Mouse (Mus musculus): Measurements from ENCODE around the gene Cyfip2.

Gene Cyfip2

DNA sequence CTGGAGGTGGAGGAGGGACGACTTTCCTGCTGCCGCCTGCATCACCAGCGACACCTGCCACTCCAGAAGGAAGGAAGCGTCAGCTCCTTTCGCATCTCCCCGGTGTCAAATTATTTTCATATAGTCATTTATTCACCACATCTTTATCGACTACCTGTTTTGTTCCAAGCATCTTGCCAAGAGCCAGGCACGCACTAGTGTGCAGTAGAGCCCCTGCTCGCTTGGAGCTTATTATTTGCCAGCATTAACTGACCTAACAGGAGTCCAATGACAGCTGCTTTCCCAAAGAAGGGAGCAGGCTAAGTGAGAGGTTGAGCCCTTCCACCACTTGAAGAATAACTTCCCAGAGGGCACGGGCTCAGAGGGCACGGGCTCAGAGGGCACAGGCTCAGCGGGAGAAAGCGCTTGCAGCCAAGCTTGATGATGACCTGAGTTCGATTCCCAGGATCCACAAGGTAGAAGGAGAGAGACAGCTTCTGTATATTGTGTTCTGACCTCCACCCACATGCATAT lies at the start of gene Cyfip2:
Gene Cyfip2, minus strand, starts transcription at position 337 of the 513 bp plus-strand sequence.
- DNase-seq (ENCODE audit: low spot score): no peak

DNA sequence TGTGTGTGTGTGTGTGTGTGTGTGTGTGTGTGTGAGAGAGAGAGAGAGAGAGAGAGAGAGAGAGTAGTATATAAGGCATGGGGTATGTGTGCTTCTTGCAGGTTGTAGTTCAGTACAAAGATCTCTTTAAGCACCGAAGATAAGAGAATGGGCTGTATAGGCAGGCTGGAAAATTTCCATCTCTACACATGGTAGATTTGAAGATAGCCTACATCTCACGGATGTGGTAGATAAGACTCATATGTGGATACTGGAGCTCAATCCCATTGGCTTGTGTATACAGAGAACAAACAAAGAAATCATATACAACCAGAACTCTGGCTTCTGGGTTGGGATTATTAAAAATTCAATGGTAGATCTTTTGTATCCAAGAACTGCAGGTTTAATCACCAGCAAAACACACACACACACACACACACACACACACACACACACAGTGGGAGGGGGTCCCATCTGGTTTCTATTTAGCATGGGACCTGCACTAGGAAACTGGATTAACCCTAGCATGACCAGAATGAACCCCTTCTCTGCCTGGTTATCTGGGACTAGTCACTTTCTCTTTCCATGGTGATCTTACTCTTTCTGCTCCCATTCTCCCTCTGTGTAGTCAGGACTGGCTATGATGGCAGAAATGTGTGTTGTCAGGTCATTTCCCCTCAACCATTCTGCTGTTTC lies 48.5 kb upstream of the Cyfip2 start:
- DNase-seq (ENCODE audit: low spot score): no peak

- no peak for DNase-seq (ENCODE audit: low spot score)
These were observed 45.7 kb upstream of the Cyfip2 start for GRCm38 (mm10) chr11:46358369-46358768.

- no peak for DNase-seq (ENCODE audit: low spot score)
These were observed 37.2 kb upstream of the Cyfip2 start for GRCm38 (mm10) chr11:46349681-46350410.

GRCm38 (mm10) chr11:46348416-46348815 lies 35.8 kb upstream of the Cyfip2 start:
- no peak for DNase-seq (ENCODE audit: low spot score)

DNA sequence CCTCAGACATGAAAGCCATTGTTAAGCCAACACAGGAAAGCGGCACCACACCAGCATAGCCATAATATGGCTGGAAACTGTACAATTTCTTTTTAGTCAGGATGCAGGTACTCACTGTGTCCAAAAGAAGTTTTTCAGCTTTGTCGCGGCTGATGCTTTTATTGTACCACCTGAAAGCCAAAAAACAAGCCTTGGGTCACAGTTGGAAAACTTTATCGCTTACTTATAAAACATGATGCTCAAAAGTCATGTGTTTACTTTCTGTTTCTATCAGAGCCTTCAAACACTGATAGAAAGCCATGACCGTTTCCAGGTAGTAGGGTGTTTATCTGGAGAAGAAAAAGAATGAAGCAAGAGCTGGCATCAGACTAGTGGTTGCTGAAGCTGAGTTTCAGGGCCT lies 35.1 kb upstream of the Cyfip2 start:
- no peak for DNase-seq (ENCODE audit: low spot score)

DNA sequence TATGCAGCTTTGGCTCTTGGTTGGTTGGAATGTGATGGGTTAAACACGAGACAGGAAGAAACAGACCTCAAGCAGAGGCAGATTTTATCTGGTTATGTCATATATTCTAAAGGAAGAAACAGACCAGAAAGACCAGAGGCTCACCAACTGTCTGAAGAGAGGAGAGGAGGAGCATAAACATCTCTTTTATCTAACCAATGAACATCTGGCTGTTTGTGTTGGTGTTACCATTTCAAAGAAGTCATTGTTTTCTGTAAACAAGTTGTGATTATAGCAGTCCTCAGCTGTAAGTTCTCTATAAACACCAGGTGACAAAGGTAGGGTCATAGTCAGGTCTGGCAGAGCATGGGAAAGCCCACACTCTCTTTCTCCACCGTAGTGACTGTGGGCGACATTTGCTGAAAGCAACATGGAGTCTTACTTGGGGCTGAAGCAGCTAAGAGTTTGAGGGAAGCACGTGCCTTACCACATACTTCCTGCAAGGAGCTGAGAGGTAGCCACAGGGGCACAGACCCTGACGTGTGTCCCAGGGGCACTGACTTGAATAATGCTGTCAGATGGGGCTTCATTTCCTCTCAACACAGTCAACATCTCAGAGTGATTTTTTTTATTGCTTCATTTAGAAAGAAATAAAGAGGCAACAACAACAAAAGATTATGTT lies 31.4 kb upstream of the Cyfip2 start:
- DNase-seq (ENCODE audit: low spot score): no peak

DNA sequence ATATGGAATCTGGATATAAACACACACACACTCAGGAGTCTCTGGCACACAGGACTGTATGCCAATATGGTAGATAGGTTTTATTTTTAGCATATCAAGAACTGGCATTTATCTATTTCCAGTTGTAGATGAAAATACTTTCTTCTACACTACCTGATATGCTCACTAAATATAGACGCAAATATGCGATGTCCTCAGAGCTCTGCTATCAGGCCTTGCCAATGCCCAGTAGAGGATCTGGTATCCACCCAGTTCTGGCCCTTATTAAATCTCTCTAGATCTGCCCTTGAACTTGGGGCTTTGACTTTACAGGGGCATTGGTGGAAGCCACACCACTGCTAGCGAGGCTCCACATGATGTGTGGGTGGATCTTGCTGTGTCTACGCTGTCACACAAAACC lies 29.3 kb upstream of the Cyfip2 start:
- DNase-seq (ENCODE audit: low spot score): no peak

- no peak for DNase-seq (ENCODE audit: low spot score)
These were observed 23.4 kb upstream of the Cyfip2 start for GRCm38 (mm10) chr11:46336020-46336419.

- no peak for DNase-seq (ENCODE audit: low spot score)
These were observed 19.6 kb upstream of the Cyfip2 start for GRCm38 (mm10) chr11:46332217-46332616.

DNA sequence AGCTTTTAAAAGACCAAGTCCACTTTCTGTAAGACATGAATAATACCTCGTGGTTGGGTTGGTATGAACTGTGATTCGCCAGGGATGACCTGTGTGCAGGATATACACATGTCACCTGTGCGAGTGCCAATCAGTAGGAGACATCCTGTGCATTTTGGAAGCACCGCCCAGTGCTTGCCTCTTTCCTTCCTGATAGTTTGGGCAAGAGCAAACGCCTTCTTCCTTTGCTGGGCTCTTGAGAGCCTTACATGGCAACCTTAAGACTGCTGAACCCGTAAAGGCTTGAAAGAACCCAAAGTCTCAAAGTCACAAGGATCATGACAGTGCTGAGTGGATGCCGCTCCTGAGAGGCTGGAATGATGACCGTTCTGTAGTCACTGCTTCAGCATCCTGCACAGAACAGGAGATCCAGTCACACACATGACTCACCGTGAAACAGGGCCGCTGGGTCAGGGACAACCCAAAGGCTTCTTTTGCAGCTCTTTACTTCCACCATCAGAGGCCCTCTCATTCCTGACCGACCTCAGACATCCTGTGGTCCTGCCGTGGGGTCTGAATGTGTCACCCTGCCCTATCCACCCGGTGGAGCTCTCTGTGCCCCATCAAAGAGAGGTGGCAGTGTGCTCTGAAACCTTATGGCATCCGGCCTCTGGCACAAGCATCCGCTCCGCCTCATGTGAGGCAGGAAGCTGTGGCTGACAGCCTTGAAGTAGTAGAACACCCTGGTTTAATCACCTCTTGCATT lies 13.8 kb upstream of the Cyfip2 start:
- DNase-seq (ENCODE audit: low spot score): no peak

DNA sequence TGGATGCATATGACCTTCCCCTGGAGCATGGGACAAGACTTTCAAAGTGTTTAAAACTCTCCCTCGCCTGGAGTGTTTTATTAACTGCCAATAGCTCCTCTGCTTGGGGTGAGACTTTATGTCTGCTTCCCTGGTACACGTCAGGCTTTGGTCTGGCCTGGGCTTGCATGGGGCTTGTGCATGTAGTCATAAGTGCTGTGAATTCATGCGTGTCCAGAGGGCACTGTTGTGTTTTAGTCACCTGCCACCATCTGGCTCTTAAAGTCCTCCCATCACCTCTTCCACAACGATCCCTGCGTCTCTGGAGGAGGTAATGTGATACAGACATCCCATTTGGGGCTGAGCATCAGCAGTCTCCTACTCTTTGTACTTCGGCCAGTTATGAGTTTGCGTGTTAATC lies 8.9 kb upstream of the Cyfip2 start:
- DNase-seq (ENCODE audit: low spot score): no peak

GRCm38 (mm10) chr11:46314534-46314933 lies 1.9 kb upstream of the Cyfip2 start:
- DNase-seq (ENCODE audit: low spot score): no peak

- DNase-seq (ENCODE audit: low spot score): no peak
These were observed 1.2 kb upstream of the Cyfip2 start for GRCm38 (mm10) chr11:46313851-46314250.

GRCm38 (mm10) chr11:46311703-46312522 lies 746 bp downstream of the Cyfip2 start:
- peak; percentile 26 for DNase-seq (ENCODE audit: low spot score)

DNA sequence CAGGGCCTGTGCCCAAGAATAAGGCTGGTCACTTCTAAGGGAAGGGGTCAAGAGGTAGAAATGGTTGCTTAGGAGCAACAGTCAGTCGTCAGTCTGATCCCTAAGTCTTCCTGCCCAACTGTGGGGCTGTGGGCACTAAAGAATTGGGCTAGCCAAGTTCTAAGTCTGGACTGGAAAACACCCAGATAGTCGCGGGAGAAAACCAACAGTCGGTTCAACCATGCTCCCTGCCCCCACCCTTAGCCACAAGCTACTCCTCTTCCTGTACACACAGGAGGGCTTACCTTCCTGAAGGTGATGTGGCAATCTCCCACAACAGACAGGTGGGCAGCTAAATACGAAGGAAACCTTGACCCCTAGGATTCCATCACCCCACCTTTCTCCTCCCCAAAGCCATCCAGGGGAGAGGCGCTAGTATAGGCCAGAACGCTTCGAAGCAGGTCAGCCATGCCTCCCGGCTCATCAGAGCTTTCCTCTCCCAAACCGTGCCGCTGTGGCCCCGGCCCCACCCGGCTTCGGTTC lies 1.4 kb downstream of the Cyfip2 start:
- no peak for DNase-seq (ENCODE audit: low spot score)

DNA sequence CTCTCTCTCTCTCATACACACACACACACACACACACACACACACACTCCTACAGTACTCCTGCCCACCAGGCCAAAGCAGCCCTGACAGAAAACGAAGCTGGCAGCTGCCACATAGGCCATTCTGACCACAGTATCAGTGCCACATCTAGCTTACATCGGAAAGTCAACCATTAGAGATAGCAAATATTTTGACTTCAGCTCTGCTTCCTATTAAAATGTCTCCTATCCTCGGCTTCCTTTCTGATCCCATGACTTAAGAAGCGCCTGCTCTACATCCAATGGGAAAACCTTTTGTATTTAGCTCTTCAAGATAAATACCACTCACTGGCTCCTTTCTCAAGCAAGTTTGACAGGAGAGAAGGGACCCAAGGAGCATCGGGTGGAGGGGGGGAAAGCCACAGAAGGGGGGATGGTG lies 2.0 kb downstream of the Cyfip2 start:
- DNase-seq (ENCODE audit: low spot score): no peak

GRCm38 (mm10) chr11:46309808-46310555 lies 2.7 kb downstream of the Cyfip2 start:
- DNase-seq (ENCODE audit: low spot score): no peak

DNA sequence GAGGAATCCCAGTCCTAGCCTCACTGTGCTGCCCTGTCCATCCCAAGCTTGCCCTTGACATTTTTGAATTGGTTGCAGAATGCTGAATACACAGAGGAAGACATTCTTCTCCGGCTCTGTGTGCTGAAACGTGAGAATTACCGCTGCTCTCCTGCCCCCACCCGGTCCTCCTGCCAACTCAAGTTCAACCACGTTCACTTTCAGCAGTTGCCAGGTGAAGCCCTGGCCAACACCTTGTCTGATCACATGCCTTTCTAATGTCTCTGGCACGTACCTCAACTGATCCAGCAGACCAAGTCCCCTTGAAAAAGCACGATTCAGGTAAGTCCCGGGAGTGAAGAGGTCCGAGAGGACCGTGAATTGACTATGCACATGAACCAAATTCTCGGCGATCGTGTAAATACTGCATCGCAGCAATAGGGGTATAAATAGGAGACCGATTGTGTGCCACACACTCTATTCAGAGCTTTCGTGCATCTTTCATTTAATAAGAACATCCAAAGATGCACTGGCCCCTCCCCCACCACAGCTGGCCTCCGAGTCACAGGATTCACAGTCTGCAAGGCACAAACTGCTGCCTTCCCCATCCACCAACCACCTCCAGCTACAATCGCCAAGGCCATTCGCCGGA lies 3.4 kb downstream of the Cyfip2 start:
- DNase-seq (ENCODE audit: low spot score): no peak
